Mouse (Mus musculus): ENCODE results near the gene Fcrla.

The Fcrla gene

GRCm38 (mm10) chr1:170884390-170884789 lies 43.0 kb downstream of the Fcrla start:
- no peak for DNase-seq

DNA sequence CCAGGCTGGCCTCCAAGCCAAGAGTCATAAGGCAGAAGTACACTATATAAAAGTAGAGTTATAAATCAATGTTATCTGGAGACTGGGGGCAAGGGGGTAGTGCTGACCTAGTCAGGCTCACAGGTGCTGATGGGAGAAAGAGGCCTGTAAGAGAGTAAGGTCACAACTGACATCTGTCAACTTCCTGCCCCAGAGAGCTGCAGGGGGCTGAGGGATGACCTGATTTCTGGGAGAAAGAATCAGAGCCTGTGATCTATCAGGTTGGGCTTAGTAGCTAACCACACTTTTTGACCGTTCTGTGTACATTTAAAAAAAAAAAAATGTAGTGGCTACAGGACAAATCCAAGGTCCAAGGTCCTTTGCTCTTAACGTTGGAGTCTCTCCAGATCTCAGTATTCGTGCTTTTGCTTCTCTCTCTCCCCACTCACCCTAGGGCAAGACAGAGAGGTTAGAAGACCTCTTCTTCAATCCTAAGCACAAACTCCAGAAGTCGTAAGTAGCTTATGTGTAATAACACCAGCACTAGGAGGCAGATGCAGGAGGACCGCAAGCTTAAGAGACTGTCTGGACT lies 44.4 kb downstream of the Fcrla start:
- no peak for DNase-seq

GRCm38 (mm10) chr1:170876906-170877305 lies 50.5 kb downstream of the Fcrla start:
- DNase-seq = no peak

DNA sequence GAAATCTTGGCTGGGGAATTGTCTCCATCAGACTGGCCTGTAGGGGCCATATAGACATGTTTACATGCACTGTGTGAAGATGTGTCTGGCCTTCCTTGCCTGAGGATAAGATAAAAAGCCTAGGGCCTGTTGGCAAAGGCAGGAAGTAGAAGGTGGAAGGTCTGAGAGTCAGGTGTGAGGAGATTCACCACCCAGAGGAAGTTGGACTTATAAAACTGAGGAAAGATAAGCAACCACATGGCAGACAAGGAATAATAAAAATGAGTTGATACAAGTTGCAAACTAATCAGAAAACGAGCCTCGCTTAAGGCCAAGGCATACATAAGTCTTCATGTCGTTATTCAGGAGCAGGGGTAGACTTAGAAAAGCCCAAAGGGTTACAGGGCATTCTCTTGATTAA lies 51.7 kb downstream of the Fcrla start:
- DNase-seq = no peak

GRCm38 (mm10) chr1:170871961-170872360 lies 55.4 kb downstream of the Fcrla start:
- no peak for DNase-seq

- DNase-seq = no peak
These were observed 56.0 kb downstream of the Fcrla start for GRCm38 (mm10) chr1:170871402-170871801.

DNA sequence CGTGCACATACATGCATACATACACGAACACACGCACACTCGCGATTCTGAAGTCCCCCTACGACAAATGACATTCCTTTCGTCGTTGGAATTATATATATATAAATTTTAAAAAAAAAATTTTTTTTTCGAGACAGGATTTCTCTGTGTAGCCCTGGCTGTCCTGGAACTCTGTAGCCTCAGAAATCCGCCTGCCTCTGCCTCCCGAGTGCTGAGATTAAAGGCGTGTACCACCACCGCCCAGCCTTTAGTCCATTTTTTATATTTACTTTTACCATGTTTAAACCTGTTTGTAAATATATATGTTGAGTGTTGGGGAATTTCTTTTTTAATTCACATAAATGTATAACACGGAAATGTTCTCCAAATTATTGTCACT lies 58.5 kb downstream of the Fcrla start:
- DNase-seq = no peak

DNA sequence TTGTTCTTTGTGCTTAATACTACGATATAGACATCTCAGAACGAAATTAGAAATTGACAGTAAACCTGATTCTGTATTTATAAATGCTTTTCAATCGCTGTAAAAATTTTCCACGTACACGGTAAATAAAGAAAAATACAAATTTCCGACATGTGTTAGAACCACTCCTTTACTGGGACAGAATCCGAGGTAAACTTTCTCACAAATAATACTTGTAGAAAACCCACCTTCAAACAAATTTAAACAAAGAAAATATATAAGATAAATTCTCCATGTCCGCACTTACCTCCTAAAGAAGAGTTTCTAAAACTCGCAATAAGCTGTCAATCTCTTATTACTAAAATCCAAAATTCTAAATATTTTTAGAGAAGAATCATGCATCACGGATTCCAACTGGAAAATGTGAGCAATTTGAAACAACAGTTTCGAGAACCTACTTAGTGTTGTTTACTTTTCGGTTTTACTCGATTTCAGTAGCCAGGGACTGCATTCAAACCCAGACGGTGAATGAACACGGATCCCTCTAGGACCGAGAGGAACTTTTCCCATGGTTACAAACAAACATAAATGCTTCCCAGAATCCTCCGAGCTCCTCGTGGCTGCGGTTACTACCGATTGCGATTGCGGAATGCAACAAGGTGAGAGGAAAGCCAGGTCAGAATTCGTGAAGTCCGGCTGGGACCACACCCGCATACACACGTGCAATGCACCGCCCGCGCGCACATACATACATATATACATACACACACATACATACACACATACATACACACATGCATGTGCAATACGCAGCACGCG lies 59.1 kb downstream of the Fcrla start:
- DNase-seq = peak; percentile 76

DNA sequence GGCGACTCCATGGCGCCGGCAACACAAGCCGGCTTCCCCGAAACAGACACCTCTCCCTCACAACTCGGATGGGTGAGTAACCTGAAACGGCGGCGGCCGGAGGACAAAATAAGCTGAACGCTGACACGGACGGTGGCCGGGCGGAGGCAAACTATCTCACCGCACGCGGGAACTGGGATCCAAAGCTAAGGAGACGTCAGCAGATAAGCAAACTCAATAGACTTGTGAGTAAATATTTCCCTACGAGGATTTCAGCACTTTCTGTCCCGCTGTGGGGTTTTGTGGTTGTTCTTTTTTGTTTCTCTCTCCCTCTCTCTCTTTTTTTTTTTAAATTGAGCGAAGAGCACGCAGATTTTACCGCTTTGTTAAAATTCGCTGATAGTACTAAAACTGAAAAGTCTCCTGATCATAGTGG lies 59.7 kb downstream of the Fcrla start, which contains the start of gene Atf6:
Gene Atf6, minus strand, starts transcription at position 81 of the 415 bp plus-strand sequence.
- peak; percentile 97 for DNase-seq

All from cerebellum, adult 8-10 months (tissue).